Comparison of ENCODE assay signal across 34 mouse cellular contexts in the genomic region with DNA sequence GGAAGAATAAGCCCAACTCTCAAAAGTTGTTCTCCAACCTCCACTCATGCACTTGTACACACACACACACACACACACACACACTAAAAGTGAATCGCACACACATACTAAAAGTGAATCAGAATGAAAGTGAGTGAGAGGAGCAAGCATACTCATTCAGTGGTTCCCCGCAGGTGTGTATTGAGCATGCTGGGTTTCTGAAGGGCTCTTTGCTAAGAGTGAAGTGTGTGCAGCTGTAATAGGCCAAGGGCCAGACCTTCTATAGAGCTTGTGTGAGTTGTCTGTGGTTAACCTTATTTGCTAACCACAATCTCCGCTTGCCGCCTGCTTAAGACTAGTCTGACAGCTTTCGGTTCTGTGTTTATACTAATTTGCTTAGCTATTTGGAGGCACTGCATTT. TPM values are rescaled to one million over a fixed set of nuclear protein-coding genes. Genes with fewer than 3 reads are reported as not detected.
"Had no signal": no experiment of that assay in that cellular context is flagged by ENCODE, and none has a peak within 500 bp of the region (broad histone marks: within the 10 kb centered on the region; RNA-seq: fewer than 3 reads in every experiment).

No protein-coding gene starts in this region.

- H3K4me3 ChIP-seq: intestine, embryonic 15.5 days; limb, embryonic 10.5 days; limb, embryonic 13.5 days; liver, embryonic 13.5 days; midbrain, embryonic 10.5 days; neural tube, embryonic 12.5 days; neural tube, embryonic 15.5 days had no signal

- H3K4me2 ChIP-seq: intestine, embryonic 15.5 days; limb, embryonic 13.5 days; liver, embryonic 13.5 days; neural tube, embryonic 12.5 days; neural tube, embryonic 15.5 days had no signal

- H3K36me3 ChIP-seq: intestine, embryonic 15.5 days; limb, embryonic 10.5 days; limb, embryonic 13.5 days; liver, embryonic 13.5 days; midbrain, embryonic 10.5 days; neural tube, embryonic 12.5 days; neural tube, embryonic 15.5 days had no signal

- H3K9ac ChIP-seq: intestine, embryonic 15.5 days; limb, embryonic 13.5 days; liver, embryonic 13.5 days; neural tube, embryonic 12.5 days; neural tube, embryonic 15.5 days had no signal

- H3K4me1 ChIP-seq: intestine, embryonic 15.5 days; limb, embryonic 10.5 days; limb, embryonic 13.5 days; liver, embryonic 13.5 days; midbrain, embryonic 10.5 days; neural tube, embryonic 12.5 days; neural tube, embryonic 15.5 days had no signal

- ATAC-seq: intestine, embryonic 15.5 days had no signal

- H3K27ac ChIP-seq: intestine, embryonic 15.5 days; limb, embryonic 10.5 days; limb, embryonic 13.5 days; liver, embryonic 13.5 days; macrophage; midbrain, embryonic 10.5 days; neural tube, embryonic 12.5 days; neural tube, embryonic 15.5 days; stomach, postnatal 0 days had no signal

- DNase-seq: kidney, adult 11 months; kidney, adult 8-10 months; kidney, postnatal 14 days; kidney, postnatal 4 days; liver; liver, embryonic 13.5 days; lung, adult 2 months; lung, postnatal 14 days; midbrain, embryonic 14.5 days; retina, postnatal 1 day; right cerebral cortex, postnatal 25 days; thymus, adult 2 months; thymus, postnatal 36 days had no signal

- H3K27me3 ChIP-seq: intestine, embryonic 15.5 days; limb, embryonic 13.5 days; liver, embryonic 13.5 days; neural tube, embryonic 12.5 days; neural tube, embryonic 15.5 days had no signal

RNA-seq across cellular contexts. Expression of a gene that starts 12.8 kb away (rescaled TPM):
- total RNA-seq: layer of hippocampus, adult 18-20 months; layer of hippocampus, postnatal 14 days; left cerebral cortex, adult 18-20 months; left cerebral cortex, postnatal 25 days; megakaryocyte, adult 5-6 weeks; midbrain, postnatal 0 days had no signal
- polyA plus RNA-seq: intestine, embryonic 15.5 days; kidney, embryonic 16.5 days; limb, embryonic 10.5 days; limb, embryonic 13.5 days; liver, embryonic 13.5 days; liver, embryonic 16.5 days; lung, adult 2 months; lung, embryonic 16.5 days; macrophage; midbrain, embryonic 10.5 days; midbrain, embryonic 14.5 days; midbrain, postnatal 0 days; neural tube, embryonic 12.5 days; neural tube, embryonic 15.5 days; small intestine, adult 2 months; spleen, adult 2 months; stomach, embryonic 14.5 days; stomach, postnatal 0 days; thymus, adult 2 months; urinary bladder, adult 2 months had no signal

RNA-seq across cellular contexts. Expression of a gene that starts 13.3 kb away (rescaled TPM):
- total RNA-seq: layer of hippocampus, adult 18-20 months; layer of hippocampus, postnatal 14 days; left cerebral cortex, adult 18-20 months; left cerebral cortex, postnatal 25 days; megakaryocyte, adult 5-6 weeks; midbrain, postnatal 0 days had no signal
- polyA plus RNA-seq: intestine, embryonic 15.5 days; kidney, embryonic 16.5 days; limb, embryonic 10.5 days; limb, embryonic 13.5 days; liver, embryonic 13.5 days; liver, embryonic 16.5 days; lung, adult 2 months; lung, embryonic 16.5 days; macrophage; midbrain, embryonic 10.5 days; midbrain, embryonic 14.5 days; midbrain, postnatal 0 days; neural tube, embryonic 12.5 days; neural tube, embryonic 15.5 days; small intestine, adult 2 months; spleen, adult 2 months; stomach, embryonic 14.5 days; stomach, postnatal 0 days; thymus, adult 2 months; urinary bladder, adult 2 months had no signal

RNA-seq across cellular contexts. Expression of a gene that starts 49.6 kb away (rescaled TPM):
- total RNA-seq: layer of hippocampus, adult 18-20 months; layer of hippocampus, postnatal 14 days; left cerebral cortex, adult 18-20 months; left cerebral cortex, postnatal 25 days; megakaryocyte, adult 5-6 weeks; midbrain, postnatal 0 days had no signal
- polyA plus RNA-seq: intestine, embryonic 15.5 days; kidney, embryonic 16.5 days; limb, embryonic 10.5 days; liver, embryonic 13.5 days; liver, embryonic 16.5 days; lung, adult 2 months; lung, embryonic 16.5 days; macrophage; midbrain, embryonic 10.5 days; midbrain, embryonic 14.5 days; midbrain, postnatal 0 days; neural tube, embryonic 12.5 days; neural tube, embryonic 15.5 days; small intestine, adult 2 months; spleen, adult 2 months; stomach, embryonic 14.5 days; stomach, postnatal 0 days; thymus, adult 2 months; urinary bladder, adult 2 months had no signal
